Mouse (Mus musculus) hindbrain, embryonic 11.5 days (tissue): ENCODE measurements at regions not wholly inside any gene's neighbourhood (a gene's known extent, or its start where the extent isn't known, plus 50 kb on each side); places are given as distances from the start of the nearest gene placed in this dataset.
"Not testable (repeated sequence)": the region's sequence is repeated elsewhere in the genome, so short reads cannot be mapped to it uniquely, and the experiment has no call there.

ENCODE experiments used
- ATAC-seq: fragments of 200-750 bp; cut with Nextera tagmentation; 2 replicates; pipeline ENCODE4 v1.8.0; 2017; ENCODE audit warnings: mild to moderate bottlenecking, moderate TSS enrichment, moderate library complexity; ENCODE audit not compliant: low FRiP score
- DNase-seq: peaks from one replicate; pipeline ENCODE4 v3.0.0-alpha.2; 2015; ENCODE audit warnings: low spot score
- H3K27ac ChIP-seq: fragments of 300-500 bp; sonication (generic); 2 replicates; pipeline ENCODE4 v1.5.1; 2014; ENCODE audit warnings: mild to moderate bottlenecking, low read depth, low read length
- H3K27me3 ChIP-seq: fragments of 300-500 bp; sonication (generic); 2 replicates; pipeline ENCODE4 v1.6.1; 2014; ENCODE audit warnings: mild to moderate bottlenecking, low read length, moderate library complexity, mixed read lengths; ENCODE audit not compliant: control insufficient read depth, insufficient read depth
- H3K36me3 ChIP-seq: fragments of 300-500 bp; sonication (generic); 2 replicates; pipeline ENCODE4 v1.6.1; 2014; ENCODE audit warnings: mild to moderate bottlenecking, low read length, moderate library complexity, mixed read lengths; ENCODE audit not compliant: control insufficient read depth, insufficient read depth
- H3K4me1 ChIP-seq: fragments of 300-500 bp; sonication (generic); replicated peaks from 2 replicates; pipeline ENCODE4 v1.6.1; 2014; ENCODE audit warnings: low read length, mixed read lengths; ENCODE audit not compliant: control insufficient read depth, insufficient read depth
- H3K4me2 ChIP-seq: fragments of 300-500 bp; sonication (generic); replicated peaks from 2 replicates; pipeline ENCODE4 v1.6.1; 2014; ENCODE audit warnings: mild to moderate bottlenecking, low read depth, low read length
- H3K4me3 ChIP-seq: fragments of 300-500 bp; sonication (generic); 2 replicates; pipeline ENCODE4 v1.5.1; 2014; ENCODE audit warnings: low read depth, low read length
- H3K9ac ChIP-seq: fragments of 300-500 bp; sonication (generic); 2 replicates; pipeline ENCODE4 v1.6.1; 2014; ENCODE audit warnings: low read depth, low read length
- H3K9me3 ChIP-seq: fragments of 300-500 bp; sonication (generic); 2 replicates; pipeline ENCODE4 v1.6.1; 2016; ENCODE audit warnings: low read length; ENCODE audit not compliant: control insufficient read depth
- WGBS: fragments of 180-500 bp; shearing (Covaris S2); extraction: QIAGEN DNeasy Blood & Tissue Kit; methylation state at CpG from one replicate; pipeline ENCODE4 v1.1.7; 2014; 5-methylcytosine and 5-hydroxymethylcytosine counted together

GRCm38 (mm10) chrX:103532620-103533199 is 97.7 kb upstream of the Zcchc13 start:
- not testable (repeated sequence) for H3K9me3 ChIP-seq, H3K4me3 ChIP-seq, H3K27me3 ChIP-seq, H3K4me2 ChIP-seq, H3K36me3 ChIP-seq, H3K4me1 ChIP-seq
- Histone ChIP-seq H3K27ac (peak overlapping the region; percentile 89), H3K9ac (peak overlapping the region; percentile 45; the same call in 1 of the 2 replicates)
- ATAC-seq, result peak; percentile 96
- WGBS, result 11% methylated on average over 1 of the region's 2 CpGs
- DNase-seq, result peak; percentile 50

GRCm38 (mm10) chrX:103533306-103533705 is 97.1 kb upstream of the Zcchc13 start:
- H3K27ac ChIP-seq, result peak overlapping the region; percentile 89
- 0 out of 2 replicates have a peak, but pooled peaks cover 2% of the 10 kb centered on the region for H3K4me1 ChIP-seq
- H3K4me3 ChIP-seq, result no peak overlapping the region
- peak; percentile 84 for ATAC-seq
- no peaks in the 10 kb centered on the region for H3K27me3 ChIP-seq
- H3K9me3 ChIP-seq, result no peaks in the 10 kb centered on the region
- peak; percentile 70 for DNase-seq
- H3K36me3 ChIP-seq, result no peaks in the 10 kb centered on the region
- peak overlapping the region; percentile 45; the same call in 1 of the 2 replicates for H3K9ac ChIP-seq
- no peak overlapping the region for H3K4me2 ChIP-seq
- 3% methylated on average over 11 of the region's 11 CpGs for WGBS

GRCm38 (mm10) chrX:103533831-103534230 is 96.6 kb upstream of the Zcchc13 start:
- Histone ChIP-seq H3K9ac (no peak overlapping the region; the same call in 1 of the 2 replicates), H3K9me3 (no peaks in the 10 kb centered on the region), H3K27me3 (no peaks in the 10 kb centered on the region), H3K4me2 (no peak overlapping the region), H3K4me3 (no peak overlapping the region), H3K27ac (peak overlapping the region; percentile 89), H3K36me3 (no peaks in the 10 kb centered on the region), H3K4me1 (0 out of 2 replicates have a peak, but pooled peaks cover 2% of the 10 kb centered on the region)
- ATAC-seq (no peak), DNase-seq (peak; percentile 24)
- WGBS, result 8% methylated on average over 1 of the region's 1 CpGs

GRCm38 (mm10) chrX:103546490-103547202 is 83.7 kb upstream of the Zcchc13 start:
- no peaks in the 10 kb centered on the region for H3K36me3 ChIP-seq
- H3K4me3 ChIP-seq, result no peak overlapping the region
- no peak overlapping the region for H3K27ac ChIP-seq
- H3K9ac ChIP-seq, result no peak overlapping the region
- no peak overlapping the region for H3K4me2 ChIP-seq
- no peaks in the 10 kb centered on the region for H3K9me3 ChIP-seq
- 82% methylated on average over 5 of the region's 5 CpGs for WGBS
- no peak for DNase-seq
- ATAC-seq, result no peak
- H3K27me3 ChIP-seq, result no peaks in the 10 kb centered on the region
- no peaks in the 10 kb centered on the region for H3K4me1 ChIP-seq

GRCm38 (mm10) chrX:103551304-103551703 is 79.1 kb upstream of the Zcchc13 start:
- no peak overlapping the region for H3K27ac ChIP-seq
- H3K36me3 ChIP-seq, result no peaks in the 10 kb centered on the region
- H3K4me2 ChIP-seq, result no peak overlapping the region
- 95% methylated on average over 14 of the region's 14 CpGs for WGBS
- DNase-seq (no peak), ATAC-seq (no peak)
- H3K4me1 ChIP-seq, result no peaks in the 10 kb centered on the region
- H3K4me3 ChIP-seq, result no peak overlapping the region
- no peak overlapping the region for H3K9ac ChIP-seq
- no peaks in the 10 kb centered on the region for H3K9me3 ChIP-seq
- H3K27me3 ChIP-seq, result no peaks in the 10 kb centered on the region

GRCm38 (mm10) chrX:103553196-103553595 is 77.2 kb upstream of the Zcchc13 start:
- Histone ChIP-seq H3K4me3 (no peak overlapping the region), H3K4me2 (no peak overlapping the region), H3K9ac (no peak overlapping the region), H3K4me1 (0 out of 2 replicates have a peak, but pooled peaks cover 2% of the 10 kb centered on the region), H3K27me3 (no peaks in the 10 kb centered on the region), H3K9me3 (no peaks in the 10 kb centered on the region), H3K36me3 (no peaks in the 10 kb centered on the region), H3K27ac (no peak overlapping the region)
- ATAC-seq (no peak), DNase-seq (no peak)
- 95% methylated on average over 3 of the region's 3 CpGs for WGBS

GRCm38 (mm10) chrX:103553605-103554004 is 76.8 kb upstream of the Zcchc13 start:
- Histone ChIP-seq H3K9me3 (no peaks in the 10 kb centered on the region), H3K27ac (no peak overlapping the region), H3K36me3 (no peaks in the 10 kb centered on the region), H3K4me2 (no peak overlapping the region), H3K27me3 (no peaks in the 10 kb centered on the region), H3K4me1 (0 out of 2 replicates have a peak, but pooled peaks cover 2% of the 10 kb centered on the region), H3K9ac (no peak overlapping the region), H3K4me3 (no peak overlapping the region)
- WGBS, result 80% methylated on average over 3 of the region's 3 CpGs
- DNase-seq (no peak), ATAC-seq (no peak)

GRCm38 (mm10) chrX:103555041-103555986 is 75.1 kb upstream of the Zcchc13 start:
- not testable (repeated sequence) for H3K4me3 ChIP-seq, H3K9me3 ChIP-seq, H3K4me2 ChIP-seq, H3K36me3 ChIP-seq, H3K9ac ChIP-seq, H3K4me1 ChIP-seq, H3K27me3 ChIP-seq
- peak overlapping the region; percentile 68 for H3K27ac ChIP-seq
- ATAC-seq (peak; percentile 99), DNase-seq (peak; percentile 45)
- WGBS, result 17% methylated on average over 4 of the region's 5 CpGs
